Mouse (Mus musculus): ENCODE measurements around the gene Gm6803. TPM values are rescaled to one million over a fixed set of nuclear protein-coding genes. Genes with fewer than 3 reads are reported as not detected.
"Not testable (repeated sequence)": the region's sequence is repeated elsewhere in the genome, so short reads cannot be mapped to it uniquely, and the experiment has no call there.

Gm6803 gene
- not detected in 2 replicates for polyA plus RNA-seq (2016; fragmentation: Nextera tagmentation; extraction: Ambion mirVana)

DNA sequence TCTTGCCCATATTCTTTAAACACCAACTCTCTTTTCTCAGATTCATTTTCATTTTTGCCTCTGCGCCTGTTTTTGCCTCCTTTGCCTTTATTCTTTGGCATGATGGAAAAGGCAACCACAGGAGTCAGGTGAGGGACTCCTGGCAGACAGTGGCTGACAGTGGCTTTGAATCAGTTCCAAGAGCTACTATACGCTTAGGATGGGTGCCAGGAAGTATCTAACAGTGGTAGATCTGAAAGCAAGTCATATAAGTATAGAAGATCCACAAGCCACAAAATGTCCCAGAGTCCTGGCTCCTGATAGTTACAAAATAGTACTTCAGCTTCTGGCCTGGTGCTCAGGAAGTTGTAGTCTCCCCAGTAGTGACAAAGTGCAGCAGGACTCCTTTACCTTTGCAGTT is at the start of gene Gm6803:
TSS of gene Gm6803 (minus strand) at position 101 of the 400 bp plus-strand sequence.
- H3K36me3 ChIP-seq; H3K4me3 ChIP-seq; H3K9ac ChIP-seq; H3K4me1 ChIP-seq; H3K4me2 ChIP-seq (replicated peaks); H3K27ac ChIP-seq; H3K9me3 ChIP-seq; ATAC-seq (ENCODE audit: insufficient number of reproducible peaks, insufficient read depth, low FRiP score, low TSS enrichment); H3K27me3 ChIP-seq: not testable (repeated sequence)
- 81% methylated on average over 2 of the region's 2 CpGs for WGBS

DNA sequence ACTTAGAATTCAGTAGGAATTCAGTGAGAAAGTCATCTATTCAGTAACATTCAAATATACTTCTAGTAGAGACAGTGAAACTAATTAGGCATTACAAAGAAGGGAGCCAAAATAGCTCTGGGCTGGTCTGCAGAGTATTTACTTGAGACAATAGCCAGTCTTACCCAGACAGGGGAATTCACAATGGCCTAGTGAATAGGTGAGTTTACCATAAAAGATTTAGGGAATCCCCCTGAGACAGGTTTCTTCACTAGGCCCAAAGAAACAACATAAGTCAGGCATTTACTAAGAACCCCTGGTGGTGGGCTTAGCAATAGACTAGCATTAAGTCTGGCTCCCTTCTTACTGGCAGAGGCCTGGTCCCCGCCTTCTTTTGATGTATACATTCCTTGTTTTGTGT is 26.7 kb upstream of the Gm6803 start:
- H3K36me3 ChIP-seq; H3K4me2 ChIP-seq (replicated peaks); H3K4me1 ChIP-seq; H3K9ac ChIP-seq; ATAC-seq (ENCODE audit: insufficient number of reproducible peaks, insufficient read depth, low FRiP score, low TSS enrichment); H3K27me3 ChIP-seq; H3K9me3 ChIP-seq; H3K27ac ChIP-seq; H3K4me3 ChIP-seq: not testable (repeated sequence)
- WGBS, result 58% methylated on average over 1 of the region's 1 CpGs

DNA sequence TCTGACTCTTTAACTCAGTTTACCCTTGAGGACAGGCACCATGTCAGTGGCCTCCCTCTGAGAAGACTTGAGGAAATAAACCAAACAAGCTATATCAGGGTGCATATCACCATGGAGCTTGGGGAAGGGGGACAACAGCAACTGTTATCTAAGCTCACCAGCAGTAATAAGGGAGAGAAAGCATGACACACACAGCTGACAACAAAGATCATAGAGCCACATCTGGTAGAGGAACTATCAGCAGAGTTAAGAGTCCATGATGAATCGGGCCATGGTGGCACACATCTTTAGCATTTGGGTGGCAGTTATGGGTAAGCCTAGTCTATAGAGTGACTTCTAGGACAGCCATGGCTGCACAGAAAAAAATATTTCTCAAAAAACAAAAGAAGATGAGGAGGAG is 21.1 kb upstream of the Gm6803 start:
- H3K4me3 ChIP-seq; ATAC-seq (ENCODE audit: insufficient number of reproducible peaks, insufficient read depth, low FRiP score, low TSS enrichment); H3K4me1 ChIP-seq; H3K9ac ChIP-seq; H3K27ac ChIP-seq; H3K9me3 ChIP-seq; H3K4me2 ChIP-seq (replicated peaks); H3K27me3 ChIP-seq; H3K36me3 ChIP-seq: not testable (repeated sequence)
- WGBS, result 85% methylated on average over 1 of the region's 1 CpGs

DNA sequence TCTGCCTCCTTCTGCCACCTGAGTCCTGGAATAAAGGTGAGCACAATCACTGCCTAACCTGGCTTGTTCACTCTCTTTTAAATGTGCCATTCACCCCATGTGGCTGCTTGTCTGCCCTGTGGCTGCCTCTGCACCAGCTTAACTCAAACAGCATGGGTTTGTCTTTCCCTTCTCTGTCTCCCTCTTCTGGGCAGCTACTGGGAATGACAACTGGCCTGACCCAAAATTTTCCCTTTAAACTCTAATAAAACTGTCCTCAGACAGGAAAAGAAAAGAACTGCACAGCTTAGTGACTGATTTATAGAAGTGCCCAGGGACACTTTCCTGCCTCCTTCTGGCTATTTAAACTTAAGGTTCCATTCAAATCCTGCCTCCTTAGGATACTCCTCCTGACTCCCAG is 20.5 kb upstream of the Gm6803 start:
- not testable (repeated sequence) for H3K27ac ChIP-seq; H3K27me3 ChIP-seq; H3K9ac ChIP-seq; H3K4me1 ChIP-seq; H3K4me3 ChIP-seq; ATAC-seq (ENCODE audit: insufficient number of reproducible peaks, insufficient read depth, low FRiP score, low TSS enrichment); H3K4me2 ChIP-seq (replicated peaks); H3K9me3 ChIP-seq; H3K36me3 ChIP-seq

DNA sequence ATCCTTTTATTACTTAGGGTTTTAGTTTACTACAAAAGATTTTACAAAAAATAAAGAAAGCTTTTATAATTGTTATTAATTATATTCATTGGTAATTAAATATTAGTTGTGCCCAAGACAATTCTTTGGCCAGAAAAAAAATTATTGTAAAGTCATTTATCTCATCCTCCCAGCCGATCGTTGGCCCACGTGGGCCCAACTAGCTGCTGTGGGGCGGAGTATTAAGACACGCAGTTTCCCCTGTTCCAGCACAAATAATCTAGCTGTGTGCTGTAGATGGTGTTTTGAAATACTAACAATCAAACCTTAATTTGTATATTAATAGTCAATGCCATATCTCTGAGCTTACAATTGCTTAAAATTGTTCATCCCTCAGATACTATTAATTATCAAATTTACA is 13.7 kb upstream of the Gm6803 start:
- not testable (repeated sequence) for H3K27me3 ChIP-seq; H3K4me1 ChIP-seq; H3K36me3 ChIP-seq; ATAC-seq (ENCODE audit: insufficient number of reproducible peaks, insufficient read depth, low FRiP score, low TSS enrichment); H3K4me3 ChIP-seq; H3K9ac ChIP-seq; H3K27ac ChIP-seq; H3K9me3 ChIP-seq; H3K4me2 ChIP-seq (replicated peaks)
- 92% methylated on average over 5 of the region's 5 CpGs for WGBS

DNA sequence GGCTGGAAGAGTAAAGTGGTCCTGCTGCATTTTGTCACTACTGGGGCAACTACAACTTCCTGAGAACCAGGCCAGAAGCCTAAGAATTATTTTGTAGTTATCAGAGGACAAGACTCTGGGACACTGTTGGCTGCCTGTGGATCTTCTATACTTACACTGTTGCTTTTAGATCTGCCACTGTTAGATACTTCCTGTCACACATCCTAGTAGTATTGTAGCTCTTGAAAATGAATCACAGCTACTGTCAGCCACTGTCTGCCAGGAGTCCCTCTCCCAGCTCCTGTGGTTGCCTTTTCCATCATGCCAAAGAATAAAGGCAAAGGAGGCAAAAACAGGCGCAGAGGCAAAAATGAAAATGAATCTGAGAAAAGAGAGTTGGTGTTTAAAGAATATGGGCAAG is 8.1 kb upstream of the Gm6803 start, which contains the start of gene Gm2056:
TSS of gene Gm2056 (plus strand) at position 301 of the 400 bp plus-strand sequence.
- not testable (repeated sequence) for ATAC-seq (ENCODE audit: insufficient number of reproducible peaks, insufficient read depth, low FRiP score, low TSS enrichment); H3K4me1 ChIP-seq; H3K27me3 ChIP-seq; H3K9me3 ChIP-seq; H3K4me3 ChIP-seq; H3K27ac ChIP-seq; H3K9ac ChIP-seq; H3K36me3 ChIP-seq; H3K4me2 ChIP-seq (replicated peaks)
- WGBS, result 72% methylated on average over 1 of the region's 1 CpGs

DNA sequence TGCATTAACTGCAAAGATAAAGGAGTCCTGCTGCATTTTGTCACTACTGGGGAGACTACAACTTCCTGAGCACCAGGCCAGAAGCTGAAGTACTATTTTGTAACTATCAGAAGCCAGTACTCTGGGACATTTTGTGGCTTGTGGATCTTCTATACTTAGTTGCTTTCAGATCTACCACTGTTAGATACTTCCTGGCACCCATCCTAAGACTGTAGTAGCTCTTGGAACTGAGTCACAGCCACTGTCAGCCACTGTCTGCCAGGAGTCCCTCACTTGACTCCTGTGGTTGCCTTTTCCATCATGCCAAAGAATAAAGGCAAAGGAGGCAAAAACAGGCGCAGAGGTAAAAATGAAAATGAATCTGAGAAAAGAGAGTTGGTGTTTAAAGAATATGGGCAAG is 7.0 kb downstream of the Gm6803 start, which contains the start of gene Gm2075:
TSS of gene Gm2075 (plus strand) at position 301 of the 400 bp plus-strand sequence.
- H3K9ac ChIP-seq; H3K4me3 ChIP-seq; H3K9me3 ChIP-seq; H3K36me3 ChIP-seq; H3K27me3 ChIP-seq; H3K4me1 ChIP-seq; ATAC-seq (ENCODE audit: insufficient number of reproducible peaks, insufficient read depth, low FRiP score, low TSS enrichment); H3K4me2 ChIP-seq (replicated peaks); H3K27ac ChIP-seq: not testable (repeated sequence)
- WGBS, result 86% methylated on average over 1 of the region's 1 CpGs

DNA sequence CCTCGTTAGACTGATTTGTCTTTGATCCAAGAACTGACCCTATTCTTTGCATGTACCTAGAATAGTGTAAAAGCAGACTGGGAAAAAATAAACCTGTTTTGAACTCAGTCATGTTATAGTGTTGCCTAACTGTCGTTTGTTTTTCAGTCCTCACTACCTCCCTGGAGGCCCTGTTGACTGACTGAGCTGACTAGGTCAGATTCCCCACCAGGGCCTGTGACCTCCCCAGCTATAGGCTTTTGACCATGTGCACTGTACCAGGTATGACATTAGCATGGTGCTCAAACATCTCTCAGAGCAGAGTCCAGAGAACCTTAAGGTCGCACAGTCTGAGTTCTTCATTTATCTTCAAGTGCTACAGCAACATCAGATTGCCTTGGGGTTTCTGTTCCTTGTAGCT is 14.5 kb downstream of the Gm6803 start:
- not testable (repeated sequence) for H3K36me3 ChIP-seq; H3K4me1 ChIP-seq; H3K9ac ChIP-seq; H3K4me3 ChIP-seq; ATAC-seq (ENCODE audit: insufficient number of reproducible peaks, insufficient read depth, low FRiP score, low TSS enrichment); H3K9me3 ChIP-seq; H3K27me3 ChIP-seq; H3K4me2 ChIP-seq (replicated peaks); H3K27ac ChIP-seq
- 75% methylated on average over 3 of the region's 3 CpGs for WGBS

DNA sequence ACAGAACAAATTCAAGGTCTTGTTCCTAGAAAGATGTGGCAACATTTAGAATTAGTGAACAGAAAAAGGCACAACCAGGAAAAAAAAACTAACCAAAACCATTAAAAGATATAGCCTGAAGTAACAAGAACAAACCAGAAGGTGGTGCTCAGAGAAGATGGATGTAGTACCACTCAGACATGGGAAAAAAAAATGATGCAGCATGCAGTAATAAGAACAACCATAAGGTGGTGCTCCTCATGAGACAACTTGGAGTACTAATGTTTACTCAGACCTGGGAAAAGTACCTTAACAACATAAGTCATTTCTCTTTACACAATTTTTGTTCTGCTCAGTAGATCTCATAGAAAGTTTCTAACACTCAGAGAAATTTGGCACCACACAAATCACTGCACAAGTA is 34.6 kb downstream of the Gm6803 start:
- H3K27me3 ChIP-seq; H3K4me1 ChIP-seq; ATAC-seq (ENCODE audit: insufficient number of reproducible peaks, insufficient read depth, low FRiP score, low TSS enrichment); H3K27ac ChIP-seq; H3K9me3 ChIP-seq; H3K4me2 ChIP-seq (replicated peaks); H3K36me3 ChIP-seq; H3K9ac ChIP-seq; H3K4me3 ChIP-seq: not testable (repeated sequence)

Other genes with a start within 250 kb of the Gm6803 start
- not detected in 2 replicates for gene Gm21319, start 243.0 kb downstream of the Gm6803 start, polyA plus RNA-seq (2016; fragmentation: Nextera tagmentation; extraction: Ambion mirVana)
- not detected in 2 replicates for gene Gm21936, start 223.3 kb downstream of the Gm6803 start, polyA plus RNA-seq (2016; fragmentation: Nextera tagmentation; extraction: Ambion mirVana)
- gene BB287469, start 202.2 kb downstream of the Gm6803 start, polyA plus RNA-seq (2016; fragmentation: Nextera tagmentation; extraction: Ambion mirVana), result not detected in 2 replicates
- not detected in 2 replicates for gene Gm2001, start 176.4 kb downstream of the Gm6803 start, polyA plus RNA-seq (2016; fragmentation: Nextera tagmentation; extraction: Ambion mirVana)
- not detected in 2 replicates for gene Gm2016, start 144.7 kb downstream of the Gm6803 start, polyA plus RNA-seq (2016; fragmentation: Nextera tagmentation; extraction: Ambion mirVana)
- gene Gm2022, start 123.4 kb downstream of the Gm6803 start, polyA plus RNA-seq (2016; fragmentation: Nextera tagmentation; extraction: Ambion mirVana), result not detected in 2 replicates
- gene Gm2035, start 98.9 kb downstream of the Gm6803 start, polyA plus RNA-seq (2016; fragmentation: Nextera tagmentation; extraction: Ambion mirVana), result not detected in 2 replicates
- gene Gm2042, start 64.7 kb downstream of the Gm6803 start, polyA plus RNA-seq (2016; fragmentation: Nextera tagmentation; extraction: Ambion mirVana), result not detected in 2 replicates
- gene Gm2075, start 6.9 kb downstream of the Gm6803 start, polyA plus RNA-seq (2016; fragmentation: Nextera tagmentation; extraction: Ambion mirVana), result not detected in 2 replicates
- not detected in 2 replicates for gene Gm2056, start 8.2 kb upstream of the Gm6803 start, polyA plus RNA-seq (2016; fragmentation: Nextera tagmentation; extraction: Ambion mirVana)
- not detected in 2 replicates for gene Gm16368, start 64.9 kb upstream of the Gm6803 start, polyA plus RNA-seq (2016; fragmentation: Nextera tagmentation; extraction: Ambion mirVana)
- gene Gm10436, start 163.3 kb upstream of the Gm6803 start, polyA plus RNA-seq (2016; fragmentation: Nextera tagmentation; extraction: Ambion mirVana), result not detected in 2 replicates
- gene Gm8332, start 231.3 kb upstream of the Gm6803 start, polyA plus RNA-seq (2016; fragmentation: Nextera tagmentation; extraction: Ambion mirVana), result not detected in 2 replicates

All from embryonic facial prominence, embryonic 12.5 days (tissue).